Mouse (Mus musculus) embryonic facial prominence, embryonic 12.5 days (tissue): ENCODE measurements at regions not wholly inside any gene's neighbourhood (a gene's known extent, or its start where the extent isn't known, plus 50 kb on each side); places are given as distances from the start of the nearest gene placed in this dataset.

Experiments used
- ATAC-seq: fragments of 200-750 bp; cut with Nextera tagmentation; 2 replicates; pipeline ENCODE4 v1.8.0; 2017; ENCODE audit not compliant: insufficient number of reproducible peaks, insufficient read depth, low FRiP score, low TSS enrichment
- H3K27ac ChIP-seq: fragments of 300-500 bp; sonication (generic); 2 replicates; pipeline ENCODE4 v1.5.1; 2016; ENCODE audit warnings: mild to moderate bottlenecking
- H3K27me3 ChIP-seq: fragments of 300-500 bp; sonication (generic); 2 replicates; pipeline ENCODE4 v1.6.1; 2016; ENCODE audit warnings: mild to moderate bottlenecking, moderate library complexity
- H3K36me3 ChIP-seq: fragments of 300-500 bp; sonication (generic); 2 replicates; pipeline ENCODE4 v1.6.1; 2016; ENCODE audit warnings: mild to moderate bottlenecking
- H3K4me1 ChIP-seq: fragments of 300-500 bp; sonication (generic); 2 replicates; pipeline ENCODE4 v1.6.1; 2016
- H3K4me2 ChIP-seq: fragments of 300-500 bp; sonication (generic); replicated peaks from 2 replicates; pipeline ENCODE4 v1.6.1; 2016; ENCODE audit warnings: mild to moderate bottlenecking, moderate library complexity
- H3K4me3 ChIP-seq: fragments of 300-500 bp; sonication (generic); 2 replicates; pipeline ENCODE4 v1.5.1; 2016; ENCODE audit warnings: mild to moderate bottlenecking
- H3K9ac ChIP-seq: fragments of 300-500 bp; sonication (generic); 2 replicates; pipeline ENCODE4 v1.6.1; 2016; ENCODE audit warnings: mild to moderate bottlenecking, moderate library complexity
- H3K9me3 ChIP-seq: fragments of 300-500 bp; sonication (generic); 2 replicates; pipeline ENCODE4 v1.6.1; 2016; ENCODE audit warnings: mild to moderate bottlenecking, moderate library complexity
- WGBS: fragments of 180-500 bp; shearing (Covaris S2); methylation state at CpG from one replicate; pipeline ENCODE4 v1.1.7; 2016; 5-methylcytosine and 5-hydroxymethylcytosine counted together

DNA sequence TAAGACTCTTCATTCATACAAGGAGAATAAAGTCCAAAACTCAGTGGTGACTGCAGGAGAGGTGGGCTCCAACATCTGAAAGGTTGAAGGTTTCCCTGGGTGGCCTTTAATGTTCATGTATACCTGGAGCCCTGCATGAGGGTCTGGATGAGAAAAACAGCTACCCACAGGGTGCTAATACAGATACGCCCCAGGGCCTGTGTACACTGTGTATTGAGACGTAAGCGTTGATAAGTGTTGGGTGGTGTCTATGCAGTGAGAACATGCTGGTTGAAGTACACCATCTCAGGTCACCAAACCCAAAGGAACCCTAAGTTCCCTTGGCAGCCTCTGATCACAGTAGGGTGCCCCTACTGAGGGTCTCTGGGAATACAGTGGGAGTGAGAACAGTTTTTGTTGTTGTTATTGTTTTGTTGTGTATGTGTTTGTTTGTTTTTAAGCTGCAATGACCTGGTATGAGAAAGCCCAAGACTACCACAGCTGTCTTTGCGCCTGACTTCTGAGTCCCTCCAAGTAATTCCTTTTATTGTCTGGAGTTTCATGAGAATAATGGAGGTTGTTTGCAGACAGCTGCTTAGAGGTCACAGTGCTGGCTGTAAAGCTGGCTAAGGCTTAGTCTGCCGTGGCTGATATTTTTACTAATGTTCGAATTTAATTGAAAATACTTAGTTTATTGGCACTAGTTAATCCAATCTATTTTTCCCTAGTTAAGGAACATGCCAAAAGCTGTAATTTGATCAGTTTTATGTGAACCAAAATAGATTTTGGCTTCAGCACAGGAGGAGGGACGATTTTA is 217.5 kb downstream of the Gm5447 start:
- WGBS: 80% methylated on average over 7 of the region's 7 CpGs
- H3K36me3 ChIP-seq: no peaks in the 10 kb centered on the region
- no peaks in the 10 kb centered on the region for H3K27me3 ChIP-seq
- H3K9me3 ChIP-seq: no peaks in the 10 kb centered on the region
- H3K4me2 ChIP-seq: no peak overlapping the region
- no peaks in the 10 kb centered on the region for H3K4me1 ChIP-seq
- no peak overlapping the region for H3K27ac ChIP-seq
- H3K9ac ChIP-seq: no peak overlapping the region
- no peak overlapping the region for H3K4me3 ChIP-seq
- no peak for ATAC-seq

DNA sequence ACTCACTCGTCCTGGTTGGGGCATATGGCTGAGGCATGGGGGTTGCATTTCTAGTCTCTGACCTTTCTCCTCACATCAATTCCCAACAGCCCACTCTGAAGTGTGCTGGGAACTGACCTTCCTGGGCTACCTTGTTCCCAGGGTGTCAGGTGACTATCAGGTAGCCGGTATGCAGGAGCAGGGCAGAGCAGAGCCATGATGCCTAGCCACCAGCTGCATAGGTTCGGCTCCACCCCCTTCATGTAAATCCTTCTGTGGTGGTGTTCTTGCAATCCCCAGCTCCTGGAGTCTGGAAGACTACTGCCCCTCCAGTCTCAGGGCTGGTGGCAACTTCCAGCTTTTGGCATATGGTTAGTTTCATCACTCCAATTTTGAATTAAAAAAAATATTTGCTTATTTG is 221.0 kb downstream of the Gm5447 start:
- Histone ChIP-seq H3K4me1 (no peaks in the 10 kb centered on the region), H3K9me3 (no peaks in the 10 kb centered on the region), H3K9ac (no peak overlapping the region), H3K27ac (no peak overlapping the region), H3K27me3 (no peaks in the 10 kb centered on the region), H3K4me2 (no peak overlapping the region), H3K4me3 (no peak overlapping the region), H3K36me3 (no peaks in the 10 kb centered on the region)
- WGBS: 71% methylated on average over 3 of the region's 3 CpGs
- no peak for ATAC-seq

DNA sequence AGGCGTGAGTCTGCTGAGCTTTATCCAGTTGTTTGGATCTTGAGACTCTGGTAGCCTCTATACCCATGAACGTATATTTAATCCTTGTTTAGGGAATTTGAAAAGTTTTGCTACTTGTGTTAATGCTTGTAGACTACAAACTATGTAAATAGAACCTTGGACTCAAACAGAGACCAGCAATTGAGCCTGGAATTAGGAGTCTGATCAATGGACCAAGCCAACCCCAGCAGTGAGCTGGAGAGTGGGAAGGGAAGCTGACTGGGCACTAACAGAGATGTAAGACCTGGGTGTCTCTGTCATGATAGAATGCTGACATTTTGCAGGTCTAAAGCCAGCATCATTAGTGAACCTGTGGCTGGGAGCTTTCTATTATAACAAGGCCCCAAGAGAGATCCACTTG is 222.5 kb downstream of the Gm5447 start:
- no peak for ATAC-seq
- Histone ChIP-seq H3K9ac (no peak overlapping the region), H3K27me3 (no peaks in the 10 kb centered on the region), H3K27ac (no peak overlapping the region), H3K4me2 (no peak overlapping the region), H3K36me3 (no peaks in the 10 kb centered on the region), H3K4me1 (no peaks in the 10 kb centered on the region), H3K9me3 (no peaks in the 10 kb centered on the region), H3K4me3 (no peak overlapping the region)
- 75% methylated on average over 2 of the region's 2 CpGs for WGBS

DNA sequence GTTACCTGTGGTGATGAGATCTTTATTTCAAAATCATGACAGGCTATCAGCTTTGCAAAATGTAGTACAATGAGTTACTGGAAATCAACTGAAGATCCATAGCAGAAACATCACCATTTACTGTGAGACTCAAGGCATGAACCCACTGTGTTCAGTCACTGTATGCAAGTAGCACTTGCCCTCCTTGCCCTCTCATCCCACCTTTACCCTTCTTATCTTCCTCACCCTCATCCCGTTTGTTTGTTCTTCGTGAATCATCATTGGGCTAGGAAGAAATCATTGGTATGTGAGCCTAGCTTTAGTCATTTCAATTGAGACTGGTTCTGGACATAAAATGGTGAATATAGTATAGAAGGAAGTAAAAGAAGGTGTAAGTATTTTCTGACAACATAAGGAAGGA is 223.6 kb downstream of the Gm5447 start:
- H3K4me2 ChIP-seq: no peak overlapping the region
- WGBS: 77% methylated on average over 2 of the region's 2 CpGs
- no peak for ATAC-seq

DNA sequence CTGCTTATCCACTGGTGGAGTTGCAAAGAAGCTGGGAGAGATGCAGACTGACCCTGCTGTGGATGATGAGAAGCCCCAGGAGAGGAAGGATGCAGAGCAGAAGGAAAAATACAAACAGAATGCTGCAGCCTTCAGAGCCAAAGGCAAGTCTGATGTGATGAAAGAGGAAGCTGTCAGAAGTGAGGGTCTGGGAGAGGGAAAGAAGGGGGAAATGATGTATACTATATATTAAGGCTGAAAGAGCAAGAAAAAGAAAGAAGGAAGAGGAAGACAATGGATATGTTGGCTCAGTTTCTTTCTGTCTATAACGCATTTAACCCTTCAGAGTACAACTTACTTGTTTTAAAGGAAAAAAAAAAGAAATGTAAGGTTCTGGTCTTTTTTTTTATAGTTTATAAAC is 225.4 kb downstream of the Gm5447 start:
- Histone ChIP-seq H3K36me3 (no peaks in the 10 kb centered on the region), H3K9ac (no peak overlapping the region), H3K9me3 (no peaks in the 10 kb centered on the region), H3K4me2 (no peak overlapping the region), H3K27ac (no peak overlapping the region), H3K4me1 (no peaks in the 10 kb centered on the region), H3K4me3 (no peak overlapping the region), H3K27me3 (no peaks in the 10 kb centered on the region; the same call in 1 of the 2 replicates)
- no peak for ATAC-seq
- 95% methylated on average over 1 of the region's 1 CpGs for WGBS

More for the DNA sequence above, 223.6 kb downstream of the Gm5447 start:
- no peak overlapping the region for H3K27ac ChIP-seq
- H3K9me3 ChIP-seq: no peaks in the 10 kb centered on the region
- no peaks in the 10 kb centered on the region for H3K4me1 ChIP-seq
- H3K4me3 ChIP-seq: no peak overlapping the region
- no peak overlapping the region for H3K9ac ChIP-seq
- H3K36me3 ChIP-seq: no peaks in the 10 kb centered on the region
- no peaks in the 10 kb centered on the region for H3K27me3 ChIP-seq

DNA sequence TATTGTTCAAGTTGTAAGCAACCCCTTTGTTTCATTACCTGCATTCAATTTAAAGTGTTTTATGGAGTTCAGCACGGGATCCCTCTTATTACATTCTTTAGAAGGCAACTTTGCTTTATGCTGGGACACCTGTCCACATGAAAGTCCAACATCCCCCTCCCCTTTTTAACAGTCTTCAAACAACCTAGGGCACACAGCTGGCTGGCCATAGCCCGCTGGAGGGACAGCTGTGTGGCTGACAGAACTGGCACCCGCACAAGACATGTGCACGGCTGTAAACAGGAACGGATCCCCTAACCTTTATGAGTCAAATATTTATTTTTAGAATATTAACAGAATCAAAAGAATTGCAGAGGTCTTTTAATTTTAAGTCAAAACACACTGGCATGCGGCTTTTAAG is 230.1 kb downstream of the Gm5447 start:
- H3K36me3 ChIP-seq: no peaks in the 10 kb centered on the region
- no peak overlapping the region for H3K4me3 ChIP-seq
- no peak overlapping the region for H3K27ac ChIP-seq
- H3K9ac ChIP-seq: no peak overlapping the region
- H3K4me2 ChIP-seq: no peak overlapping the region
- WGBS: 69% methylated on average over 6 of the region's 6 CpGs
- no peak for ATAC-seq
- no peaks in the 10 kb centered on the region for H3K4me1 ChIP-seq
- H3K9me3 ChIP-seq: no peaks in the 10 kb centered on the region
- H3K27me3 ChIP-seq: peaks cover 3% of the 10 kb centered on the region; the same call in 1 of the 2 replicates

GRCm38 (mm10) chr13:31206381-31206780 is 232.4 kb downstream of the Gm5447 start:
- no peak overlapping the region for H3K4me2 ChIP-seq
- no peaks in the 10 kb centered on the region for H3K9me3 ChIP-seq
- no peak overlapping the region for H3K4me3 ChIP-seq
- WGBS: 55% methylated on average over 5 of the region's 5 CpGs
- H3K27me3 ChIP-seq: peaks cover 3% of the 10 kb centered on the region; the same call in 1 of the 2 replicates
- no peaks in the 10 kb centered on the region for H3K36me3 ChIP-seq
- H3K27ac ChIP-seq: no peak overlapping the region
- no peak for ATAC-seq
- H3K9ac ChIP-seq: no peak overlapping the region
- no peaks in the 10 kb centered on the region for H3K4me1 ChIP-seq

DNA sequence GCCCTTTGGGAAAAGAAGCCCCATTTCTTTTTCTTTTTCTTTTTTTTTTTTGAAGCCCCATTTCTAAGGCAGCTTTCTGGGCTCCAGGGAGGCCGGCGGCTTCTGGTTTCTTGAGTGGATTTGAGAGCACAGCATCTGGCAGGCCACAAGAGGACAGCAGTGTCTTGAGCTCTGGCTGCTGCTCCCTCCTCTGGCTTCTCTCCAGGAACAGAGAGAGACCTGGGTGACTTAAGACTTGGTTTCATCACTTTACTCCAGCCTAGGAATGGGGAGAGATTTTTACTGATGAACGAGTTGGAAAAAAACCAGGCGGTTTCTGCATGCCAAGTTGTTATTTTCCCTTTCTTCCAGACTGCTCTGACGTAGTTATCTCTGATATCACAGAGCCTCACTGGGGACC is 233.7 kb downstream of the Gm5447 start:
- 53% methylated on average over 5 of the region's 5 CpGs for WGBS
- Histone ChIP-seq H3K4me3 (no peak overlapping the region), H3K27ac (no peak overlapping the region), H3K4me2 (no peak overlapping the region), H3K4me1 (no peaks in the 10 kb centered on the region), H3K36me3 (no peaks in the 10 kb centered on the region), H3K9me3 (no peaks in the 10 kb centered on the region), H3K27me3 (peaks cover 3% of the 10 kb centered on the region; the same call in 1 of the 2 replicates), H3K9ac (no peak overlapping the region)
- ATAC-seq: no peak

GRCm38 (mm10) chr13:31223016-31223415 is 249.0 kb downstream of the Gm5447 start:
- WGBS: 79% methylated on average over 2 of the region's 2 CpGs
- Histone ChIP-seq H3K36me3 (no peaks in the 10 kb centered on the region), H3K4me2 (no peak overlapping the region), H3K9ac (no peak overlapping the region), H3K9me3 (no peaks in the 10 kb centered on the region), H3K4me3 (no peak overlapping the region), H3K4me1 (no peaks in the 10 kb centered on the region), H3K27ac (no peak overlapping the region), H3K27me3 (no peaks in the 10 kb centered on the region)
- ATAC-seq: no peak

GRCm38 (mm10) chr13:31240546-31240945 is 266.5 kb downstream of the Gm5447 start:
- WGBS: 93% methylated on average over 6 of the region's 6 CpGs
- ATAC-seq: no peak
- Histone ChIP-seq H3K27me3 (no peaks in the 10 kb centered on the region), H3K9me3 (no peaks in the 10 kb centered on the region), H3K4me3 (no peak overlapping the region), H3K4me2 (no peak overlapping the region), H3K27ac (no peak overlapping the region), H3K4me1 (no peaks in the 10 kb centered on the region), H3K36me3 (no peaks in the 10 kb centered on the region), H3K9ac (no peak overlapping the region)

GRCm38 (mm10) chr13:31248996-31249395 is 275.0 kb downstream of the Gm5447 start:
- Histone ChIP-seq H3K4me1 (no peaks in the 10 kb centered on the region), H3K36me3 (no peaks in the 10 kb centered on the region), H3K9ac (no peak overlapping the region), H3K27ac (no peak overlapping the region), H3K4me2 (no peak overlapping the region), H3K27me3 (no peaks in the 10 kb centered on the region), H3K9me3 (no peaks in the 10 kb centered on the region), H3K4me3 (no peak overlapping the region)
- 95% methylated on average over 3 of the region's 3 CpGs for WGBS
- no peak for ATAC-seq

GRCm38 (mm10) chr13:31249525-31249924 is 275.5 kb downstream of the Gm5447 start:
- H3K4me2 ChIP-seq: no peak overlapping the region
- H3K9me3 ChIP-seq: no peaks in the 10 kb centered on the region
- no peak for ATAC-seq
- no peaks in the 10 kb centered on the region for H3K27me3 ChIP-seq
- no peaks in the 10 kb centered on the region for H3K36me3 ChIP-seq
- H3K4me1 ChIP-seq: no peaks in the 10 kb centered on the region
- H3K27ac ChIP-seq: no peak overlapping the region
- H3K9ac ChIP-seq: no peak overlapping the region
- H3K4me3 ChIP-seq: no peak overlapping the region
- 35% methylated on average over 5 of the region's 5 CpGs for WGBS
